Mouse (Mus musculus): ENCODE results near the gene Gm20518. TPM values are rescaled to one million over a fixed set of nuclear protein-coding genes. Genes with fewer than 3 reads are reported as not detected.

Gene Gm20518
- polyA plus RNA-seq, 1 experiment from 2014 or later = not detected

GRCm38 (mm10) chr16:17792728-17793127 lies 98.7 kb downstream of the Gm20518 start:
- H3K9me3 ChIP-seq (replicated peaks) = no peaks in the 10 kb centered on the region
- H3K4me3 ChIP-seq = no peak overlapping the region
- no peak overlapping the region for H3K4me2 ChIP-seq
- 74% methylated on average over 3 of the region's 3 CpGs for WGBS (ENCODE audit: insufficient replicate concordance)
- H3K27ac ChIP-seq = no peak overlapping the region
- peaks cover 10% of the 10 kb centered on the region for H3K4me1 ChIP-seq
- H3K36me3 ChIP-seq = peaks cover 57% of the 10 kb centered on the region
- no peak overlapping the region for H3K9ac ChIP-seq
- ATAC-seq = no peak
- H3K27me3 ChIP-seq (replicated peaks) = peaks cover 39% of the 10 kb centered on the region

DNA sequence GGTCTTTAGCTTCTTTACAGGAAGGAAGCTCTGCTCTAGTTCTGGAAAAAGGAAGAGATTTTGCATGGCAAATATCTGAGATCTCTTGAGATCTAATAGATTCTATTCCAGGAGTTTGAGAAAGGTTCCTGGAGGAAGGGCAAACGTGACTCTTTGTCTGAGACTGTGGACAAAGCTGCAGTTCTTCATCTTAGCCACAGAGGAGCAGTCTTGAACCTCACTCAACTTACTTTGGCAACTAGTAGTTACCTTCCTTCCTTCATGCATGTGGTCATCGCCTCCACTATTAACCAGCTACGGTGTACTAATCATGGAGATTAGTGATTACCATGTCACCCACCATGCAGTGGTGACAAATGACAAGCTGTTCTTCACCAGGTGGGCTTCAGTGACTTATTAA lies 106.1 kb downstream of the Gm20518 start:
- Histone ChIP-seq H3K9me3 (replicated peaks) (no peaks in the 10 kb centered on the region), H3K4me2 (no peak overlapping the region), H3K36me3 (peaks cover 69% of the 10 kb centered on the region), H3K4me1 (no peaks in the 10 kb centered on the region), H3K27me3 (replicated peaks) (no peaks in the 10 kb centered on the region), H3K9ac (no peak overlapping the region), H3K4me3 (no peak overlapping the region), H3K27ac (no peak overlapping the region)
- WGBS (ENCODE audit: insufficient replicate concordance) = 69% methylated on average over 3 of the region's 3 CpGs
- ATAC-seq = no peak

Other genes starting within 250 kb of the Gm20518 start
- 3.0 and 3.2 TPM in 2 replicates for gene Ccdc74a, start 245.2 kb downstream of the Gm20518 start, polyA plus RNA-seq (2016; fragmentation: Nextera tagmentation; extraction: Ambion mirVana)
- 24.2 and 25.2 TPM in 2 replicates for gene Med15, start 158.8 kb downstream of the Gm20518 start, polyA plus RNA-seq (2016; fragmentation: Nextera tagmentation; extraction: Ambion mirVana)
- 23.5 and 24.0 TPM in 2 replicates for gene Klhl22, start 132.1 kb downstream of the Gm20518 start, polyA plus RNA-seq (2016; fragmentation: Nextera tagmentation; extraction: Ambion mirVana)
- gene Scarf2, start 94.4 kb downstream of the Gm20518 start, polyA plus RNA-seq (2016; fragmentation: Nextera tagmentation; extraction: Ambion mirVana) = 4.9 and 5.2 TPM in 2 replicates
- not detected in 2 replicates for gene B830017H08Rik, start 58.5 kb downstream of the Gm20518 start, polyA plus RNA-seq (2016; fragmentation: Nextera tagmentation; extraction: Ambion mirVana)
- gene Car15, start 53.3 kb downstream of the Gm20518 start, polyA plus RNA-seq (2016; fragmentation: Nextera tagmentation; extraction: Ambion mirVana) = 0.58 and 0.61 TPM in 2 replicates
- gene Tssk1, start 2.6 kb upstream of the Gm20518 start, polyA plus RNA-seq (2016; fragmentation: Nextera tagmentation; extraction: Ambion mirVana) = 0.04 TPM in 1 of 2 replicates, not detected in the other
- gene Dgcr2, start 6.9 kb upstream of the Gm20518 start, polyA plus RNA-seq (2016; fragmentation: Nextera tagmentation; extraction: Ambion mirVana) = 29.7 and 29.9 TPM in 2 replicates
- not detected in 2 replicates for gene Tssk2, start 7.0 kb upstream of the Gm20518 start, polyA plus RNA-seq (2016; fragmentation: Nextera tagmentation; extraction: Ambion mirVana)
- 18.7 and 18.9 TPM in 2 replicates for gene Ess2, start 19.7 kb upstream of the Gm20518 start, polyA plus RNA-seq (2016; fragmentation: Nextera tagmentation; extraction: Ambion mirVana)
- gene Gsc2, start 23.4 kb upstream of the Gm20518 start, polyA plus RNA-seq (2016; fragmentation: Nextera tagmentation; extraction: Ambion mirVana) = not detected in 2 replicates
- gene Slc25a1, start 36.5 kb upstream of the Gm20518 start, polyA plus RNA-seq (2016; fragmentation: Nextera tagmentation; extraction: Ambion mirVana) = 99.2 and 102 TPM in 2 replicates
- not detected in 2 replicates for gene Vpreb2, start 88.8 kb upstream of the Gm20518 start, polyA plus RNA-seq (2016; fragmentation: Nextera tagmentation; extraction: Ambion mirVana)
- 40.4 and 40.5 TPM in 2 replicates for gene Dgcr6, start 161.2 kb upstream of the Gm20518 start, polyA plus RNA-seq (2016; fragmentation: Nextera tagmentation; extraction: Ambion mirVana)
- 8.6 and 10.1 TPM in 2 replicates for gene Prodh, start 198.5 kb upstream of the Gm20518 start, polyA plus RNA-seq (2016; fragmentation: Nextera tagmentation; extraction: Ambion mirVana)
- gene Rtn4r, start 236.0 kb upstream of the Gm20518 start, polyA plus RNA-seq (2016; fragmentation: Nextera tagmentation; extraction: Ambion mirVana) = 0.65 and 0.68 TPM in 2 replicates